Mouse (Mus musculus) limb, embryonic 14.5 days (tissue): Measurements from ENCODE around the gene Tbc1d12. TPM values are rescaled to one million over a fixed set of nuclear protein-coding genes. Genes with fewer than 3 reads are reported as not detected.
A peak's percentile ranks its signal among the peaks of the same experiment; 100 is the strongest.

Experiments
- ATAC-seq: fragments of 200-750 bp; cut with Nextera tagmentation; 2 replicates; pipeline ENCODE4 v1.8.0; 2017; ENCODE audit warnings: low read depth, moderate number of reproducible peaks, moderate TSS enrichment; ENCODE audit not compliant: low FRiP score
- DNase-seq: peaks from one replicate; pipeline ENCODE4 v3.0.0-alpha.2; 2015; ENCODE audit warnings: low spot score
- H3K27ac ChIP-seq: fragments of 300-500 bp; sonication (generic); replicated peaks from 2 replicates; pipeline ENCODE4 v1.5.1; 2014; ENCODE audit warnings: low read depth, mild to moderate bottlenecking, low read length, moderate library complexity, mixed read lengths
- H3K27me3 ChIP-seq: fragments of 300-500 bp; sonication (generic); 2 replicates; pipeline ENCODE4 v1.6.1; 2014; ENCODE audit warnings: low read length, mixed read lengths; ENCODE audit not compliant: control insufficient read depth, insufficient read depth
- H3K36me3 ChIP-seq: fragments of 300-500 bp; sonication (generic); 2 replicates; pipeline ENCODE4 v1.6.1; 2014; ENCODE audit warnings: mild to moderate bottlenecking, low read length, moderate library complexity, mixed read lengths; ENCODE audit not compliant: control insufficient read depth, insufficient read depth
- H3K4me1 ChIP-seq: fragments of 300-500 bp; sonication (generic); 2 replicates; pipeline ENCODE4 v1.6.1; 2014; ENCODE audit warnings: antibody characterized with exemption, low read length, mixed read lengths; ENCODE audit not compliant: control insufficient read depth, insufficient read depth
- H3K4me2 ChIP-seq: fragments of 300-500 bp; sonication (generic); replicated peaks from 2 replicates; pipeline ENCODE4 v1.6.1; 2014; ENCODE audit warnings: low read depth, mild to moderate bottlenecking, low read length, moderate library complexity; ENCODE audit not compliant: severe bottlenecking
- H3K4me3 ChIP-seq: fragments of 300-500 bp; sonication (generic); replicated peaks from 2 replicates; pipeline ENCODE4 v1.5.1; 2014; ENCODE audit warnings: low read length
- H3K9ac ChIP-seq: fragments of 300-500 bp; sonication (generic); 2 replicates; pipeline ENCODE4 v1.6.1; 2014; ENCODE audit warnings: mild to moderate bottlenecking, low read depth, low read length, moderate library complexity; ENCODE audit not compliant: severe bottlenecking
- H3K9me3 ChIP-seq: fragments of 300-500 bp; sonication (generic); 2 replicates; pipeline ENCODE4 v1.6.1; 2016; ENCODE audit warnings: low read length; ENCODE audit not compliant: control insufficient read depth
- POLR2A ChIP-seq: fragments of 200-500 bp; IDR thresholded peaks from 2 replicates; pipeline ENCODE4 v1.8.0; 2012; ENCODE audit warnings: inconsistent platforms, mild to moderate bottlenecking, moderate library complexity, borderline replicate concordance; ENCODE audit not compliant: insufficient read depth, insufficient read length; ENCODE audit errors: extremely low read depth
- WGBS: fragments of 180-500 bp; shearing (Covaris S2); extraction: QIAGEN DNeasy Blood & Tissue Kit; methylation state at CpG from one replicate; pipeline ENCODE4 v1.1.7; 2014; 5-methylcytosine and 5-hydroxymethylcytosine counted together
- polyA plus RNA-seq, 2 experiments: library from polyadenylated mRNA; depleted of rRNA in 1 of 2; stranded (reverse) in 1 of 2; unstranded in 1 of 2; fragments of >200 nt; fragmentation: Nextera tagmentation in 1 of 2; extraction: Ambion mirVana in 1 of 2; gene quantifications; 2 replicates each; pipeline versions ENCODE4 v1.2.1 to v1.2.3; 2012 to 2014

Gene Tbc1d12
- polyA plus RNA-seq, 2 experiments, result 4.3 to 6.4 TPM

DNA sequence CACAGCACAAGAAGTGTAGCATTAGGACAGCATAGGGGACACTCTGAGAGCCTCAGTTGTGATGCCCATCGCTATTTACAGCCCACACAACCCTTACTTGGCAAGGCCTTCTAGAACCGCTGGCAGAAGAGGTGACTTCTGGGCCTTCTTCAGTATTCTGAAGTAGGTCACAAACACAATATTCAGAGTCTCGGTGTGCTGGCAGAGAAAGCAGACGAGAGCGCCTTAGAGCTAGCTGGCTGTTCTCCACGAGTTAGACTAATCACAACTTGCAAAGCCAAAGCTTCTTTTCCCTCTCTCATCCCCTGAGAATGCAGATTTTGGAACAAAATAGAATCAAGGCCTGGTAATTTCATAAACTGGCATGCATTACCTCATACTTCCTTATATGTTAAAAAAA lies 37.6 kb upstream of the Tbc1d12 start:
- peaks cover 81% of the 10 kb centered on the region for H3K36me3 ChIP-seq
- no peak overlapping the region for H3K9ac ChIP-seq
- H3K4me1 ChIP-seq, result no peaks in the 10 kb centered on the region
- DNase-seq (no peak), ATAC-seq (no peak)
- no peak for TF ChIP-seq POLR2A
- 96% methylated on average over 6 of the region's 6 CpGs for WGBS
- H3K9me3 ChIP-seq, result no peaks in the 10 kb centered on the region
- no peaks in the 10 kb centered on the region for H3K27me3 ChIP-seq
- no peak overlapping the region for H3K27ac ChIP-seq
- no peak overlapping the region for H3K4me2 ChIP-seq
- H3K4me3 ChIP-seq, result no peak overlapping the region

GRCm38 (mm10) chr19:38818191-38818590 lies 18.2 kb upstream of the Tbc1d12 start:
- no peak overlapping the region for H3K27ac ChIP-seq
- H3K4me3 ChIP-seq, result peak overlapping the region; percentile 73

DNA sequence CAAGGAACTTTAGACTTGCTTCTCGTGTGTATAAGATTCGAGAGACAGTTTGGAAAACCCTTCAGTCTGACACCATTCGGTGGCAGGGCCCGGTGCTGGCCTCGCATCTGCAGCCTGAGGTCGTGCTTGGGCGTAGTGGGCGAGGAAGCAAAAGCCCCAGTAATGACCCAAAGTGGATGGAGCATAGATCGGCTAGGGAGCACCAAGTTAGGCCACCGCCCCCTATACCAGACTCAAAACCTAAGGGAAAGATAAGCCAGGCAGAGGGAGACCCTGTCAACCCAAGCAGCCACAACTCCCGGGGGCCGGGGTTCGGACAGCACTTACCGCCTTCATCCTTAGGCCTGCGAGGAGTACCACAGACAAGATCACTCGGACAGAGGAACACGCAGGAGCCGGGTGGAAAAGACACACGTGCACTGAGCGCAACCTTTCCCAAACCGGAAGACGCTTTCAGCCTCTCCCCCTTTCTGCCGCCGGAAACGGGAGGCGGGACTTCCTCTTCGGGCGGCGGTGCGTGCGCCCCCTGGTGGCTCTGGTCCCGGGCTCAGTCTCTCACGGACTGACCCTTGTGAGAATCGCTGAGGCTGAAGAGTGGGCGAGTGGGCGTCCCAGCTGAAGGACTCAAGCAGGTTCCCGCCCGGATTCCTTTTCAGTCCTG lies 17.5 kb upstream of the Tbc1d12 start, which contains the start of gene Noc3l:
Gene Noc3l (minus strand): TSS at position 472 of the 661 bp plus-strand sequence.
- Histone ChIP-seq H3K9ac (peak within 1 kb of the TSS; percentile 75), H3K27ac (peak within 1 kb of the TSS; percentile 56; the same call in 1 of the 2 replicates), H3K4me3 (peak within 1 kb of the TSS; percentile 73), H3K4me1 (peaks cover 7% of the 10 kb centered on the region; the same call in 1 of the 2 replicates), H3K9me3 (no peaks in the 10 kb centered on the region), H3K36me3 (peaks cover 17% of the 10 kb centered on the region), H3K27me3 (no peaks in the 10 kb centered on the region), H3K4me2 (peak within 1 kb of the TSS; percentile 74)
- ATAC-seq (peak; percentile 98), DNase-seq (peak; percentile 86)
- under 1% methylated on average over 28 of the region's 38 CpGs for WGBS
- TF ChIP-seq POLR2A, result no peak

More at GRCm38 (mm10) chr19:38818191-38818590, 18.2 kb upstream of the Tbc1d12 start:
- 34% methylated on average over 8 of the region's 8 CpGs for WGBS
- Histone ChIP-seq H3K36me3 (peaks cover 22% of the 10 kb centered on the region), H3K9ac (peak overlapping the region; percentile 75), H3K9me3 (no peaks in the 10 kb centered on the region), H3K27me3 (no peaks in the 10 kb centered on the region), H3K4me2 (peak overlapping the region; percentile 74), H3K4me1 (peaks cover 7% of the 10 kb centered on the region; the same call in 1 of the 2 replicates)
- no peak for TF ChIP-seq POLR2A
- DNase-seq (no peak), ATAC-seq (no peak)

DNA sequence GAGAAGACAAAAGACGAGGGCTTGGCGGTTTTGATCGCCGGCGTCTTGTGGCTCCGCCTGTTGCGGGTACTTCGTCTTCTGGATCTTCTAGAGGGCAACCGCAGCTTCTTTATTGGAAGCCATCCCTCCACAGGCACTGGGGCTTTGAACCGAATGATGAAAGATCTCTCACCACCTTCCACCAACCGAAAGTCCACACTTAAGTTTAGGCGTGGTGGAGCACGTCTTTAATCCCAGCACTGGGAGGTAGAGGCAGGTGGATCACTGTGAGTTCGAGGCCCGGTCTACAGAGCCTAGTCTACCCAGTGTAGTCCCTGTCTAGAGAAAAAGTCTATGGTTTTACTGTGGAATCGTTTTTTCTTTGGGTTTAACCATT lies 17.0 kb upstream of the Tbc1d12 start:
- Histone ChIP-seq H3K9ac (peak overlapping the region; percentile 75), H3K36me3 (peaks cover 12% of the 10 kb centered on the region), H3K9me3 (no peaks in the 10 kb centered on the region), H3K27ac (peak overlapping the region; percentile 56; the same call in 1 of the 2 replicates), H3K4me2 (peak overlapping the region; percentile 74), H3K4me3 (peak overlapping the region; percentile 73), H3K27me3 (no peaks in the 10 kb centered on the region), H3K4me1 (peaks cover 7% of the 10 kb centered on the region; the same call in 1 of the 2 replicates)
- 13% methylated on average over 16 of the region's 16 CpGs for WGBS
- TF ChIP-seq POLR2A, result no peak
- peak; percentile 58 for ATAC-seq
- no peak for DNase-seq

DNA sequence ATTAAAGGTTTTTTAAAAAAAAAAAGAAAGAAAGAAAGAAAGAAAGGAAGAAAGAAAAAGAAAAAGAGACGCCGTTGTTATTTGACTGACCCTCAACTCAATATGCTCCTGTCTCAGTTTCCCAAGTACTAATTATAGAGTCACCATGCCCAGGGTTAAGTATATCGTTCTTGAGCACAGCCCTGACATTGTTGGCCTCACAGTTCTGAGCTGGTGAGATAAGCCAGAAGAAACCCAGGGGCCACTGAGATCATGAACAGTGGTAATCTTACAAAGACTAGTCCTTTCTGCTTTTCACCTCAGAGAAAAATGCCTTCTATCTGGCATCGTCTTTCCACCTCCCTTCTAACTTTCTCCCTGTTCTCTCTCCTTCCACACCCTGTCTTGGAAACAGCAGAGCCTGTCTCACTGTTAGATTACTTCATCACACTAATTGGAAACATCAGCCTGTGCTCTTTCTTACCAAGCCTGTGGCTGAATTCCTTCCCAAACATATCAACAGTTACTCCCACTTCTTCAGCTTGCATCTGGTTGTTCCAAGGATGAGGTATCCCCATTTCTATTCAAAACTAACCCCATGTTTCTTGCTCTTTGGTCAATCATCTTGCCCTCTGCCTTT lies 16.1 kb upstream of the Tbc1d12 start:
- H3K9me3 ChIP-seq, result no peaks in the 10 kb centered on the region
- TF ChIP-seq POLR2A, result no peak
- no peak overlapping the region for H3K4me3 ChIP-seq
- H3K4me1 ChIP-seq, result peaks cover 7% of the 10 kb centered on the region; the same call in 1 of the 2 replicates
- no peak overlapping the region for H3K27ac ChIP-seq
- DNase-seq (peak; percentile 12), ATAC-seq (no peak)
- WGBS, result 78% methylated on average over 4 of the region's 4 CpGs
- H3K27me3 ChIP-seq, result no peaks in the 10 kb centered on the region
- no peak overlapping the region for H3K9ac ChIP-seq
- H3K4me2 ChIP-seq, result no peak overlapping the region
- peaks cover 3% of the 10 kb centered on the region for H3K36me3 ChIP-seq
